Mouse (Mus musculus) embryonic fibroblast, embryonic 13.5 days (primary cell): Measurements from ENCODE around the gene Plxdc1. TPM values are rescaled to one million over a fixed set of nuclear protein-coding genes. Genes with fewer than 3 reads are reported as not detected.

Experiments
- H3K27ac ChIP-seq: 2 replicates; pipeline ENCODE4 v1.5.1; 2012; ENCODE audit warnings: low read length, control low read depth, inconsistent platforms; ENCODE audit not compliant: insufficient read depth
- H3K4me1 ChIP-seq: 2 replicates; pipeline ENCODE4 v1.6.1; 2011; ENCODE audit warnings: low read length; ENCODE audit not compliant: control insufficient read depth, insufficient read depth
- H3K4me3 ChIP-seq: 2 replicates; pipeline ENCODE4 v1.5.1; 2011; ENCODE audit warnings: mild to moderate bottlenecking, control low read depth, low read length; ENCODE audit not compliant: insufficient read depth
- CTCF ChIP-seq: IDR thresholded peaks from 2 replicates; pipeline ENCODE4 v1.5.1; 2011; ENCODE audit warnings: mild to moderate bottlenecking, control low read depth, low read length, moderate library complexity, borderline replicate concordance; ENCODE audit not compliant: insufficient read depth
- POLR2A ChIP-seq: IDR thresholded peaks from 2 replicates; pipeline ENCODE4 v1.6.1; 2011; ENCODE audit warnings: low read depth, mild to moderate bottlenecking, control low read depth, low read length, moderate library complexity
- polyA plus RNA-seq: library from polyadenylated mRNA; stranded (reverse); fragments of >200 nt; gene quantifications from 2 replicates; pipeline ENCODE4 v1.2.4, GENCODE M21; 2011; ENCODE audit warnings: low read depth; ENCODE audit not compliant: missing spikeins, insufficient read length

Gene Plxdc1
- polyA plus RNA-seq, 1 experiment, result 0.86 TPM

DNA sequence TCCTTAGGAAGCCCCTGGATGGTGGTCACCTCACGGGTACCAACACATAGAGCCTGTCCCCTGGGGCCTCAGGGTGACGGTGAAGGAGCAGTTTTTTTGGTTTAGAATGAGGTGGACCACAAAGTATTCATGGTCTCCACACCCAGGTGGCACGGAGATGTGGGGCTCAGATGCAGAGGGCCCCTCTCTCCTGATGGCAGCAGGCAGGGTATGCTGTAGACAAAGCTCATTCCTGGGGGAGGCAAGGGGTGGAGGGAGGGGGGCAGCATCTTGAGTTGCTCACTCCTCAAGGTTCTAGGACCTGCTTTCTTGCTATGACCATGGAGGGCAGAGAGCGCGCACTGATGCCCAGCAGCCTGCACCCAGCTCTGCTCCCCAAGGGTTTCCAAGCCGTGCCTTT, 15.7 kb upstream of the Plxdc1 start:
- TF ChIP-seq POLR2A, result no peak
- H3K27ac ChIP-seq, result no peak overlapping the region
- peaks cover 3% of the 10 kb centered on the region; the same call in 1 of the 2 replicates for H3K4me1 ChIP-seq
- no peak overlapping the region for H3K4me3 ChIP-seq

DNA sequence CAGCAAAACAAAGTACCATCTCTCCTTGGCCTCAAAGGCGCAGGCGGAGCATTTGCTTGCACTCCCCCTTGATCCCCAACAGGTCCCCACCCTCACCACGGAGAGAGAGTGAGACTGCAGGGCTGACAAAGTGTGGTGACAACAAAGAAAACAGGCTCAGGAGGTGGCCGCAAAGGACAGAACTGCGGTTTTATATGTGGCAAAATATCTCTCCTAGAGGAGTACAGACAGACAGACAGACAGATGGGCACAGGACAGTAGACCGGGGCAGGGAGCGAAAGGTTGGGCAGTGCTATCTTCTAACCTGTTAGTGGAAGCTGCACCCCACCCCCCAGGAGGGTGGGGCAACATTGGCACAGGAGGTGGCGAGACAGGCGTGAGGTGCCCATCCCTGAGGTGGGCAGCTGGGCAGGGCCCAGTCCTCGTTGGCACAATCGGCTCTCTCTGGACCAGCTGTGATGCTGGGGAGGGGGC, 15.1 kb upstream of the Plxdc1 start:
- Histone ChIP-seq H3K4me3 (no peak overlapping the region), H3K4me1 (peaks cover 3% of the 10 kb centered on the region; the same call in 1 of the 2 replicates), H3K27ac (no peak overlapping the region)
- no peak for TF ChIP-seq CTCF
- TF ChIP-seq POLR2A, result no peak

DNA sequence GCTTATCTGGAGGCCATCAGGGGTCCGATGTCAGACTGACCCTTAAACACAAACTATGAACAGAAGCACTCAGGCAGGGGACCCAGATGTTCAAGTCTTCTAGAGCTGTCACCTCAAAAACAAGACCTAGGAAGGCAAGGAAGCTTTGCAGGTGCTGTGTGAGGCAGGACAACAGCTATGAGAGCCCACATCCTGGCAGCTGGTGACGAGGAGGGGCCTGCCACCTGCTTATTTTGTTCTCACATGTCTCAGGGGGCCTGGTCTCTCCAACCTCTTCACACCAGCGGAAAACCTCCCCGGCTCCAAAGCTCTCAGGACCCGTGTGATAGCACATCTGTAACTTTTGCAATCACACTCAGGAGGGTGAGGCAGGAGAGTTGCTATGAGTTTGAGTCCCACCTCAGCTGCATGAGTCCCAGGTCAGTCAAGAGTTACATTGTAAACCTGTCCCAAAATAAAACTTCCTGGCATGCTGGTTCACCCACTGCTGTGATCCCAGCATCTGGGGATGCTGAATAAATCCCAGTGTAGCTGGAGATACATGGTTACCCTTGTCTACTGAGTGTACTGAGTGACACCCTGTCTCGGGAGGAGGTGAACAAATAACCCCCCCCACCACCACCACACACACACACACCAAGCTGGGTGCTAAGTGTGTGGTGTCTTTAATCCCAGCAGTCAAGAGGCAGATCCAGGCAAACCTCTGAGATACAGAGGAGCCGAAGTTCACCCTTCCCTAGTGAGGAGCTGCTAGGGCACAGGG, 14.3 kb upstream of the Plxdc1 start:
- H3K4me3 ChIP-seq, result no peak overlapping the region
- H3K27ac ChIP-seq, result no peak overlapping the region
- no peak for TF ChIP-seq CTCF
- TF ChIP-seq POLR2A, result no peak
- no peaks in the 10 kb centered on the region; the same call in 1 of the 2 replicates for H3K4me1 ChIP-seq

DNA sequence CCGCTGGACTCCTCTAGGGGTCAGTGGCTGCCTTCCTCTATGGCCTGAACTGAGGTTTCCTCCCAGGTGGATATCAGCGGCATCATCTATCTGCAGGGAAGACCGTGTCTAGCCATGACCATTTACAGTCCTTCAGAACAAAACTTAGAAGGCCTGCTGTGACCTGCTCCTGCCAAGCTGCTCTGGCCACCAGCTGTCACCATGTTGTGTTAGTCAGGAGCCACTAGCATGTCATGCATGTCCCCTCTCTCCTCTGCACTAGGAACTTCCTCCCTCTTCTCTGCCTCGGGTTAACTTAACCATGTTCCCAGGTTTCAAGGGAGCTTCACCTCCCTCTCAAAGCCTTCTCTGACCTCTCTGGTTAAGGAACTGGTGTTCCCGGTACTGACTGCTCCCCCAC, 13.5 kb upstream of the Plxdc1 start:
- Histone ChIP-seq H3K4me3 (no peak overlapping the region), H3K4me1 (no peaks in the 10 kb centered on the region; the same call in 1 of the 2 replicates), H3K27ac (no peak overlapping the region)
- no peak for TF ChIP-seq CTCF
- no peak for TF ChIP-seq POLR2A

DNA sequence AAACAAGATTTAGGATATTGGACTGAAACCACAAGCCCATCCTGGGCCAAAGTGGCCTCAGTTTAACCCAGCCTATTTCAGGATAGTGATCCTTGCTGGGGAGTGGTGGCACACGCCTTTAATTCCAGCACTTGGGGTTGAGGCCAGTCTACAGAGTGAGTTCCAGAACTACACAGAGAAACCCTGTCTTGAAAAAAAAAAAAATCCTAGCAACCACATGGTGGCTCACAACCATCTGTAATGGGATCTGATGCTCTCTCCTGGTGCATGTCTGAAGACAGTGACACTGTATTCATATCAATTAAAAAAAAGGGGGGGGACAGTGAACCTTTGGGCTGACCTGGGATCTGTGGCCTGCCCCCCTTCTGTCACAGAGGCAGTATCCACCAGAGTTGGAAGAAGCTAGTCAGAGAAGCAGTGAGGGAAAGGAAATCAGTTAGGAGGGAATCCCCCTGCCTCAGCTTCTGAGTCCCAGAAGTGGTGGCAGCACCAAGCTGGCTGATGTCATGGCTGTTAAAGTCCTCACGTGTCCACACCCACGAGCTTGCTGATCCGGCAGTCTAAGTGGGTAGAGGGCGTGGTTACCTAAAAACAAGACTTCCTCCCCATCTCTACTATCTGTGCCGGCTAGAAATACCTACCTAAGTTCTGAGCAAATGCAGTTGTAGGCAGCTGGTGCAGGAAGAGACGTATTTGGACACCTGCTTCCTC, 12.8 kb upstream of the Plxdc1 start:
- Histone ChIP-seq H3K4me1 (no peaks in the 10 kb centered on the region; the same call in 1 of the 2 replicates), H3K27ac (no peak overlapping the region), H3K4me3 (no peak overlapping the region)
- TF ChIP-seq POLR2A, result no peak
- TF ChIP-seq CTCF, result no peak

DNA sequence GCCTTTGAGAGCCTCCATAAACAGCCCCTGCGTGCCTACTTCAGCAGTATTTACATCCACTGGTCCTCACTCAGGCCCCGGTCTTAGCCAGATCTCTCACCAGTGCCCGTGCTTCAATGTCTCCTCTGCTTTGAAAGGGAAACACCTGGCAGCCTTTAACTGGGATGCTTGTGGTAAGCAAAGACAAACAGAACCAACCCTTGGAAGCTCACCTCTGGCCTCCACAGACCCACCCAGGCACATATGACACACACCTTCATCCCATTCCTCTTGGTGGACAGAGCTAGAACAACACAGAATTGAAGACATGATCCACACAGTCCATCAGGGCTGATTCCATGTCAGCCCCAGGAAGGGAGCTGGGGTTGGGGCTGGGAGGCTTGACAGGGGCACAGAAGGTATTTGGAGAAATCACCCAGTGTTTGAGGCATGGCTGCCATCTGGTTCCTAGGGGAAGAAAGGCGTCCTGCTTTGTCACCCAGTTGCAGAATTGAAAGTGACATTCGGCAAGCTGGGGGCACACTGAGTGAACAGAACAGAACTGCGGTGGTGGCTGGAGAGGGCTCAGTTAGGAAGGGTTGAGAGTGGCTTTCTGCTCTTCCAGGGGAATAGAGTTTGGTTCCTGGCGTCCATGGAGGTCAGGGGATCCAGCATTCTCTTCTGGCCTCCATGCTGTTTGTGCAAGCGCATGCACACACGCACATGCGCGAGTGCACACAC, 12.0 kb upstream of the Plxdc1 start:
- H3K4me1 ChIP-seq, result no peaks in the 10 kb centered on the region

DNA sequence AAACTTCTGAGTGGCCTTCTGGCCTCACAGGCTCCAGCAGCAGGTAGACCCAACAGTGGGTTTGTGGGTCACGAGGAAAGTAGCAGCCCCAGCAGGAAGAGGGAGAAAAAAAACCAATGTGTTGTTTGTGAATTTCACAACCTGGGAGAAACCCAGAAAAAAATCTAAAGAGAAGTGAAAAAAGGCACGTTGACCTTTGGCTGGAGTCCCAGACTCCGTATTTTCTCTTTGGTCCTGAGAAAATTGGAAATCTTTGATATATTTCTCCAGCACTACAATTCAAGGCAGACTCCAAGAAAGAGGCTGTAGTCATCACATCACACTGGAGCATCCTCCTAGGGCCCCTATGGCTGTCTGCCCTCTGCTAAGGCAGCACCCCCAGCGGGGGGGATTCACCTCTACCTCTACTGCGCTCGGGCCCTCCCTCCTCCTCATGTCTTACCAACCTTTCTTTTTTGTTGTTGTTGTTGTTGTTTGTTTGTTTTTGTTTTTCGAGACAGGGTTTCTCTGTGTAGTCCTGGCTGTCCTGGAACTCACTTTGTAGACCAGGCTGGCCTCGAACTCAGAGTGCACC, 11.2 kb upstream of the Plxdc1 start:
- Histone ChIP-seq H3K4me1 (no peaks in the 10 kb centered on the region), H3K27ac (no peak overlapping the region), H3K4me3 (no peak overlapping the region)
- TF ChIP-seq CTCF (no peak), POLR2A (no peak)

More for the DNA sequence above, 12.0 kb upstream of the Plxdc1 start:
- Histone ChIP-seq H3K27ac (no peak overlapping the region), H3K4me3 (no peak overlapping the region)
- TF ChIP-seq CTCF (no peak), POLR2A (no peak)

DNA sequence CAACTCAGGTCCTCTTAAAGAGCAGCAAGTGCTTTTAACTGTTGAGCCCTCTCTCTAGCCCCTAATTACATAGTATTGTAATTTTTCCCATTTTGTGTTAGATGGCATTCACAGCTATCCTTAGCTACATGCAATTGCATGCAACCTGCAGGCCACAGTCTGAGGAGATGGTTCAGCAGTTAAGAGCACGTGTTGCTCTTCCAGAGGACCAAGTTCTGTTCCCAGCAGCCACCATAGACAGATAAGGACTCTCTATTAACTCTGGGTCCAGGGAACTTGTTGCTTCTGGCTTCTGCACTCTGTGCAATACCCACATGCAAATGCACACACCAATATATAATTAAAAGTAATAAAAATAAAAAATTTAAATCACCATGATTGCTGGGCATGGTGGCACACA, 10.4 kb upstream of the Plxdc1 start:
- no peak for TF ChIP-seq POLR2A
- no peak overlapping the region for H3K27ac ChIP-seq
- H3K4me1 ChIP-seq, result no peaks in the 10 kb centered on the region
- no peak overlapping the region for H3K4me3 ChIP-seq

DNA sequence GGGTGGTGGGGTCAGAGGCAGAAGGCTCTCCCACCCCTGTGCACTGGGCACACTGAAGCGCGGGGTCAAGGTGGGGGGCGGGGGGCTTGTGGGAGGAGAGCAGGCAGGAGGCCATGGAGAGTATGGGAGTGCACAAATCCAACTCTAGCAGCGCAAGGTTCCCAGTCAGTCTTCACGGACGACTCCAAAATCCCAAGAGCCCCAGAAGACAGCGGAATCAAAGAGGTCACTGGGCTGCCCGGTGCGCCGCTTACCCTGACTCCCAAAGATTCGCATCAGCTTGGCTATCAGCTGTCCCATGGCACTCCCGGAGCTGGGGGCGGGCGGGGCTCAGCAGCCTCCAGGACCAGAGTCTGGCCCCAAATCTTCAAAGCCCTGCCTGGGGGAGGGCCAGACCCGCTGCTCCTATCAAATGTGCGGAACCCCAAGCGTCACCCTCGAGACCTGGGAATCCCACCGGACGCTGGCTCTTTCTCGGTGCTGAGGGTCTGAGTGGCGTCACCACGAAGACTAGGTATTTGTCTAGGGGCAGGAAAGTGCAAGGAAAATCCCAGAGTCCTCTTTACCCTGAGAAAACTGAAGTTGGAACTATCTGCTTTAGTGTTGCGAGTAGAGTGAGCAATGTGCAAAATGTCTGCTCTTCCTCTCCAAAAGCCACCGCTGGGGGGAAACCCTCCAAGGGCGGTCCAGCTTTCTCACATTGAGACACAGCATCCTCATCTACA, 9.5 kb upstream of the Plxdc1 start, which contains the start of gene Arl5c:
Gene Arl5c, minus strand, starts transcription at position 618 of the 725 bp plus-strand sequence.
- H3K4me3 ChIP-seq, result peak within 1 kb of the TSS; percentile 45
- H3K4me1 ChIP-seq, result no peaks in the 10 kb centered on the region
- TF ChIP-seq CTCF (no peak), POLR2A (no peak)
- no peak within 1 kb of the TSS for H3K27ac ChIP-seq
